Mouse (Mus musculus) kidney, embryonic 15.5 days (tissue): ENCODE measurements around the gene Pcbp2. TPM values are rescaled to one million over a fixed set of nuclear protein-coding genes. Genes with fewer than 3 reads are reported as not detected.

Experiments
- ATAC-seq: fragments of 200-750 bp; cut with Nextera tagmentation; replicated peaks from 2 replicates; pipeline ENCODE4 v1.8.0; 2017; ENCODE audit warnings: moderate TSS enrichment; ENCODE audit not compliant: low FRiP score
- H3K27ac ChIP-seq: fragments of 300-500 bp; sonication (generic); 2 replicates; pipeline ENCODE4 v1.5.1; 2015; ENCODE audit warnings: mild to moderate bottlenecking, inconsistent platforms
- H3K27me3 ChIP-seq: fragments of 300-500 bp; sonication (generic); 2 replicates; pipeline ENCODE4 v1.6.1; 2015; ENCODE audit warnings: inconsistent platforms
- H3K36me3 ChIP-seq: fragments of 300-500 bp; sonication (generic); 2 replicates; pipeline ENCODE4 v1.6.1; 2015; ENCODE audit warnings: inconsistent platforms
- H3K4me1 ChIP-seq: fragments of 300-500 bp; sonication (generic); 2 replicates; pipeline ENCODE4 v1.6.1; 2015; ENCODE audit warnings: inconsistent platforms
- H3K4me2 ChIP-seq: fragments of 300-500 bp; sonication (generic); 2 replicates; pipeline ENCODE4 v1.6.1; 2015; ENCODE audit warnings: moderate library complexity, mild to moderate bottlenecking, inconsistent platforms
- H3K4me3 ChIP-seq: fragments of 300-500 bp; sonication (generic); replicated peaks from 2 replicates; pipeline ENCODE4 v1.5.1; 2015; ENCODE audit warnings: mild to moderate bottlenecking, inconsistent platforms
- H3K9ac ChIP-seq: fragments of 300-500 bp; sonication (generic); 2 replicates; pipeline ENCODE4 v1.6.1; 2015; ENCODE audit warnings: mild to moderate bottlenecking, inconsistent platforms
- H3K9me3 ChIP-seq: fragments of 300-500 bp; sonication (generic); replicated peaks from 2 replicates; pipeline ENCODE4 v1.6.1; 2016; ENCODE audit warnings: inconsistent platforms
- WGBS: fragments of 180-500 bp; shearing (Covaris S2); methylation state at CpG from one replicate; pipeline ENCODE4 v1.1.7; 2015; ENCODE audit warnings: mixed read lengths; 5-methylcytosine and 5-hydroxymethylcytosine counted together
- polyA plus RNA-seq: library from polyadenylated mRNA; unstranded; fragments of >200 nt; fragmentation: Nextera tagmentation; extraction: Ambion mirVana; gene quantifications from 2 replicates; pipeline ENCODE4 v1.2.1, GENCODE M21; 2015

The Pcbp2 gene
- polyA plus RNA-seq, 1 experiment from 2014 or later: 210 TPM

DNA sequence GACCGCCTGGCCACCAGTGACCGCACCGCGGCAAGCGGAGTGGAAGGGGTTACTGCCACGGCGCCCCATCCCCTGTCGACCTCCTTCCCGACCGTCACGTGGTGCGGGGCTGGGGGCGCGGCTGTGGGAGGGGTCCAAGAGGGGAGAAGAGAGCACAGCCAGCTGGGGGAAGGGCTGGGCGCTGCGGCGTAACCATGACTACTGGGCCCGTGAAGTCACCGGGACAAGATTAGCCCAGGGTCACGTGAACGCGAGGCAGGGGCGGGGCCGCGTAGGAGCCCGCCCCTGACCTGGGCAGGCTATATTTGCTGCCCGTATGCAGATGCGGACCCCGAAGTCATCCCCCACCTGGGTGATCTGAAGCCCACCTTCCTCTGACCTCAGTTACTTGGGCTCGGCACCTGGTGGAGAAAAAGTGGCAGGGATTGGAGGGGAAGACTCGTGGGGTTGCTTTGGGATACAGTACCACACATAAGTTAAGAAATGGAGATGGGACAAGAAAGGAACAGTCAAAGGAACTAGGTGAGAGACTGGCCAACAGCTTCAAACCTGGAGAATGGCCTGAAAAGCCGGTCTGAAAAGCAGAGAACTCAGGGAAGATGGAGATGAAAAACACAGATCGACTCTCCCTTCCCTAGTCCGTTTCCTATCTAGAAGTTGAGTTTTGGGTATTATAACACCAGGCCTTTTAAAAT, 40.4 kb downstream of the Pcbp2 start:
- H3K4me2 ChIP-seq: peak overlapping the region; percentile 88
- H3K36me3 ChIP-seq: peaks cover 7% of the 10 kb centered on the region; the same call in 1 of the 2 replicates
- peaks cover 61% of the 10 kb centered on the region for H3K4me1 ChIP-seq
- peak overlapping the region; percentile 63 for H3K4me3 ChIP-seq
- peak overlapping the region; percentile 88 for H3K27ac ChIP-seq
- ATAC-seq: peak; percentile 93
- H3K9me3 ChIP-seq: no peaks in the 10 kb centered on the region
- H3K9ac ChIP-seq: peak overlapping the region; percentile 66
- WGBS: 3% methylated on average over 34 of the region's 34 CpGs
- H3K27me3 ChIP-seq: no peaks in the 10 kb centered on the region

DNA sequence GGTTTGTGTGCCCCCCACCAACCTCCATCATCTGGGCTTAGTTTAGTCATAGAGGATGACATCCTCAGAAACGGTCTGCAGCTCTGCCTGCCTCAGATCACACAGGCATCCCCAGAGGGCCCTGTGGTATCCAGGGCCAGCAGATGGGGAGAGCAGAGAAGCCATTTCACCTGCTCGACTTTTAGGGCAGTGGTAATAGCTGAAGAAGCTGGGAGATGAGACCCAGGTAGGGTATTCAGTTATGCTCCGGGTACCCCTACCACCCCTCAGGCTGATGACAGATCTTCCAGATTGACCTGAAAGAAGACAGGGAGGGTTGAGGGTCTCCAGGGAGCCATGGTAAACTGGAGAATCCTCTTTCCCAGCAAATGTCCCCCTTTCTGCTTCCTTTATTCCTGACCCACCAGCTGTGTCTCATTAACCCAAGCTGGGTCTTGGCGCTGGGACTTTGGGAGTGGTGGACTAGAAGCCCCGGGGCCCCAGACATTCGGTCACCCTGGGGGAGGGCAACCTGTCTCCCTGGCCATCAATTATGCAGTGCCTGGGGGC, 41.0 kb downstream of the Pcbp2 start:
- no peak; the same call in 1 of the 2 replicates for ATAC-seq
- H3K27me3 ChIP-seq: no peaks in the 10 kb centered on the region
- peaks cover 61% of the 10 kb centered on the region for H3K4me1 ChIP-seq
- H3K27ac ChIP-seq: peak overlapping the region; percentile 88
- peak overlapping the region; percentile 88 for H3K4me2 ChIP-seq
- WGBS: 9% methylated on average over 6 of the region's 6 CpGs
- H3K9me3 ChIP-seq: no peaks in the 10 kb centered on the region
- peaks cover 7% of the 10 kb centered on the region; the same call in 1 of the 2 replicates for H3K36me3 ChIP-seq
- H3K9ac ChIP-seq: no peak overlapping the region
- peak overlapping the region; percentile 63 for H3K4me3 ChIP-seq

DNA sequence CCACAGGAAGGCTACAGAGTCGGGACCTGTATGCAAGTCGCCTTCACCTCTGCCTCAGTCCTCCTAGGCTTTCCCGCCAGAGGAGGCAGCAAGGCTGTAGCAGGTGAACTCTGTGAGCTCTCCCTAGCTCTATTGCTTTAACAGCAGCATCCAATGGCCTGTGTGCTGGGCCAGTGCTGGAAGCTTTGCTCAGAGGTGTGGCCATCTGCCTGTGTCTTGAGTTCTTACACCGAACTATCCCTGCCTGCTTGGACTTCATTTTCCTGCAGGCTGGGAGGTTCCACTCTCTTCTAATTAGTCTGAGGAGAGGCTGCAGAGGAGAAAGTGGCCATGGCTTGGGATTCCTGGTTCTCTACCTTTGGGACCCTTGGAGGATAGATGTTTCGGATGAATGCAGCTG, 41.7 kb downstream of the Pcbp2 start:
- no peaks in the 10 kb centered on the region for H3K27me3 ChIP-seq
- no peaks in the 10 kb centered on the region for H3K9me3 ChIP-seq
- H3K4me2 ChIP-seq: peak overlapping the region; percentile 88
- no peak overlapping the region for H3K9ac ChIP-seq
- WGBS: 26% methylated on average over 5 of the region's 5 CpGs
- peak overlapping the region; percentile 88 for H3K27ac ChIP-seq
- no peak for ATAC-seq
- H3K4me1 ChIP-seq: peaks cover 59% of the 10 kb centered on the region
- peaks cover 3% of the 10 kb centered on the region; the same call in 1 of the 2 replicates for H3K36me3 ChIP-seq
- H3K4me3 ChIP-seq: 0 out of 2 replicates have a peak overlapping the region, but pooled peaks have one; percentile 63

GRCm38 (mm10) chr15:102512471-102512870, 42.1 kb downstream of the Pcbp2 start:
- Histone ChIP-seq H3K9me3 (no peaks in the 10 kb centered on the region), H3K27ac (peak overlapping the region; percentile 88; the same call in 1 of the 2 replicates), H3K27me3 (no peaks in the 10 kb centered on the region), H3K9ac (no peak overlapping the region), H3K4me2 (no peak overlapping the region), H3K4me3 (no peak overlapping the region), H3K36me3 (0 out of 2 replicates have a peak, but pooled peaks cover 3% of the 10 kb centered on the region), H3K4me1 (peaks cover 59% of the 10 kb centered on the region)
- no peak for ATAC-seq

- Histone ChIP-seq H3K9ac (no peak overlapping the region), H3K27me3 (no peaks in the 10 kb centered on the region), H3K4me3 (no peak overlapping the region), H3K4me2 (no peak overlapping the region), H3K36me3 (0 out of 2 replicates have a peak, but pooled peaks cover 3% of the 10 kb centered on the region), H3K4me1 (peaks cover 59% of the 10 kb centered on the region), H3K9me3 (no peaks in the 10 kb centered on the region), H3K27ac (0 out of 2 replicates have a peak overlapping the region, but pooled peaks have one; percentile 88)
- ATAC-seq: no peak
- 59% methylated on average over 3 of the region's 3 CpGs for WGBS
Observed at GRCm38 (mm10) chr15:102513004-102513403, 42.7 kb downstream of the Pcbp2 start.

DNA sequence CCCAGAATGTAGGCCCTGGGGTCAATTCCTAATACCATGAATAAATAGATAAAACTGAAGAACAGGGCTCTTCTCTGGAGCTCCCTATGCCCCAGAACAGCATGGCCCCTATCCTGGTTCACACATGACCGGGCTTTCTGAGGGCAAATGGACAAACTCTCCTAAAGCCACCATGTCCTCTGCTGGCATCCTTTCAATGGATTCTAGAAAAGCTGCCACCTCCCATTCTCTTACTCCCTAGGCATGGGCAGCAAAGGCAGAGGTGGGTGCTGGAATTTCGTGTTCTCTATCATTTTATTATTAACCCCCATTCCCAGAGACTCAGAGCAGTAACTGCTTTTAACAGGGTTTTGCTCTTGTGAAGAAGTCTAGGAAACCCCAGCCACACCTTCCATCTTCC, 44.9 kb downstream of the Pcbp2 start:
- no peak overlapping the region for H3K9ac ChIP-seq
- peaks cover 2% of the 10 kb centered on the region; the same call in 1 of the 2 replicates for H3K36me3 ChIP-seq
- ATAC-seq: no peak
- peaks cover 56% of the 10 kb centered on the region for H3K4me1 ChIP-seq
- H3K27ac ChIP-seq: no peak overlapping the region
- H3K4me3 ChIP-seq: peak overlapping the region; percentile 80; the same call in 1 of the 2 replicates
- H3K27me3 ChIP-seq: no peaks in the 10 kb centered on the region
- 86% methylated on average over 2 of the region's 2 CpGs for WGBS
- H3K9me3 ChIP-seq: no peaks in the 10 kb centered on the region
- H3K4me2 ChIP-seq: peak overlapping the region; percentile 81

GRCm38 (mm10) chr15:102515791-102516190, 45.5 kb downstream of the Pcbp2 start:
- 43% methylated on average over 4 of the region's 4 CpGs for WGBS
- no peak for ATAC-seq
- peak overlapping the region; percentile 80 for H3K4me3 ChIP-seq
- peak overlapping the region; percentile 81 for H3K4me2 ChIP-seq
- H3K27me3 ChIP-seq: no peaks in the 10 kb centered on the region
- peaks cover 56% of the 10 kb centered on the region for H3K4me1 ChIP-seq
- H3K9ac ChIP-seq: peak overlapping the region; percentile 61; the same call in 1 of the 2 replicates
- no peaks in the 10 kb centered on the region for H3K9me3 ChIP-seq
- peaks cover 8% of the 10 kb centered on the region for H3K36me3 ChIP-seq
- H3K27ac ChIP-seq: peak overlapping the region; percentile 100

DNA sequence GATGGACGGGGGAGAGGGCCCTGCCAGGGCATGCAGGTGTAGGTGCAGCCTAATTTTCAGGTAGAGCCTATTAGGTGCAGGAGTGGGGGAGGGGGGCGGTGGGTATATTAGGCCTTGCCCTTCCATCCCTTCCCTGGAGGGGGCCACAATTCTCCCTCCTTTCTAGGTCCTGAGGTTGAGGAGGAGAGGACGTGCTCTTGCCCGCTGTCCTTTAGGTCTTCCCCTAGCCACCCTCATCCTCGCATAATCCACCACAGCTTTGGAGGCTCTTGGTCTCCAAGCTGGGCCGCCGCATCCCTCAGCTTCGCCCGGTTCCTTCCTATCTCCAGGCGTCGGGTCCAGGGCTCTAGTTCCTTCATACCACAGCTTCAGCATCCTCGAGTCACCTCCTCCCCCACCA, 46.0 kb downstream of the Pcbp2 start:
- Histone ChIP-seq H3K27ac (peak overlapping the region; percentile 100), H3K4me2 (peak overlapping the region; percentile 81), H3K4me3 (peak overlapping the region; percentile 80), H3K36me3 (peaks cover 13% of the 10 kb centered on the region), H3K9me3 (no peaks in the 10 kb centered on the region), H3K27me3 (no peaks in the 10 kb centered on the region), H3K9ac (peak overlapping the region; percentile 61), H3K4me1 (peaks cover 53% of the 10 kb centered on the region)
- WGBS: under 1% methylated on average over 12 of the region's 12 CpGs
- no peak for ATAC-seq

DNA sequence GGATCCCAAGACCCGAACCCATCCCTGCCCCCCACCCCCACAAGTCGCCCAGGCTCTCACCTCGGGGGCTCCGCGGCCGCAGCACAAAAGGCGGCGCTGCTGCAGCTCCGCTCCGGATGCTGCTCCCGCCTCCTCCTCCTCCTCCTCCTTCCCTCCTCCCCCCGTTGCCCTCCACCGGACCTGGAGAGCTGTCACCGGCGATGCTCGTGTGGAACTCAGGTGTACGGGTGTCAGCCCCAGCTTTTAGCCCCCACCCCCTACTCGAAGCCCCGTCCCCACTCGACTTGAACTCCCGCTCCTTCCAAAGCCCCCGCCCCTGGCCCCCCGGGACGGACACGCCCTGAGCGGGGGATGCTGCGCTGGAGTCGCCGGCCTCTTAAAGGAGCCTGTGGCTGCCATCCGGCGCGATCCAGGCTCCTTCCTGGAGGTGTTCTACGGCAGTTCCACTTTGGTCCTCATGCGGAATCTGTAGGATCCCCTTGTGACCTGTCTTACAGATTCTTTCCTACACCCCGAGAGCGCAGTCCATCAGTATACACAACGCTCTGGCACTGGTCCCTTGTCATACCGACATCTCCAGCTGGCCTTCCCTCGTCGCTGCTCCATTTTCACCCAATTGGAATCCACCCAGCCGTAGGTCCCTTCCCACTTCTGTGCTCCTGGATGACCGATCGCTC, 46.5 kb downstream of the Pcbp2 start, which contains the start of gene Map3k12:
TSS of gene Map3k12 (minus strand) at position 337 of the 677 bp plus-strand sequence.
- Histone ChIP-seq H3K9me3 (no peaks in the 10 kb centered on the region), H3K4me2 (peak within 1 kb of the TSS; percentile 81), H3K27ac (peak within 1 kb of the TSS; percentile 100), H3K27me3 (no peaks in the 10 kb centered on the region), H3K4me1 (peaks cover 47% of the 10 kb centered on the region), H3K9ac (peak within 1 kb of the TSS; percentile 61), H3K4me3 (peak within 1 kb of the TSS; percentile 80), H3K36me3 (peaks cover 18% of the 10 kb centered on the region)
- peak; percentile 10 for ATAC-seq
- WGBS: under 1% methylated on average over 43 of the region's 43 CpGs

DNA sequence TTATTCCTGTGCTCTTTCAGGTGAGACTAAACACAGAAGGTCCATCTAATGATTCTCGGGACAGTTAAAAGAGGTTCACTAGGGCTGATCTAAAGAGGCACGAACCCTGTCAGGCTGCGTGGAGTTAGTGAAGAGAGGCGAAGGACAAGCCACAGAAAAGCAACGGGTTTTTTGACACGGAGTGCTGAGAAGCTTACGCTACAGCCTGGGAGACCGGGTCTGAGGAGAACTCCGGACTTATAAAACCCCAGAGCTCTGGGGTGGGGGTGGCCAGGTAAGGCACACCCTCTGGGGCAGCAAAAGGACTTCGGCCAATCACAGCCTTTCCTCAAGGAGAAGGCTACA, 47.3 kb downstream of the Pcbp2 start:
- Histone ChIP-seq H3K27ac (peak overlapping the region; percentile 100), H3K36me3 (peaks cover 26% of the 10 kb centered on the region), H3K27me3 (no peaks in the 10 kb centered on the region), H3K4me1 (peaks cover 40% of the 10 kb centered on the region), H3K9ac (peak overlapping the region; percentile 61), H3K9me3 (no peaks in the 10 kb centered on the region), H3K4me3 (peak overlapping the region; percentile 80), H3K4me2 (peak overlapping the region; percentile 81)
- no peak for ATAC-seq
- 0% methylated on average over 10 of the region's 10 CpGs for WGBS

DNA sequence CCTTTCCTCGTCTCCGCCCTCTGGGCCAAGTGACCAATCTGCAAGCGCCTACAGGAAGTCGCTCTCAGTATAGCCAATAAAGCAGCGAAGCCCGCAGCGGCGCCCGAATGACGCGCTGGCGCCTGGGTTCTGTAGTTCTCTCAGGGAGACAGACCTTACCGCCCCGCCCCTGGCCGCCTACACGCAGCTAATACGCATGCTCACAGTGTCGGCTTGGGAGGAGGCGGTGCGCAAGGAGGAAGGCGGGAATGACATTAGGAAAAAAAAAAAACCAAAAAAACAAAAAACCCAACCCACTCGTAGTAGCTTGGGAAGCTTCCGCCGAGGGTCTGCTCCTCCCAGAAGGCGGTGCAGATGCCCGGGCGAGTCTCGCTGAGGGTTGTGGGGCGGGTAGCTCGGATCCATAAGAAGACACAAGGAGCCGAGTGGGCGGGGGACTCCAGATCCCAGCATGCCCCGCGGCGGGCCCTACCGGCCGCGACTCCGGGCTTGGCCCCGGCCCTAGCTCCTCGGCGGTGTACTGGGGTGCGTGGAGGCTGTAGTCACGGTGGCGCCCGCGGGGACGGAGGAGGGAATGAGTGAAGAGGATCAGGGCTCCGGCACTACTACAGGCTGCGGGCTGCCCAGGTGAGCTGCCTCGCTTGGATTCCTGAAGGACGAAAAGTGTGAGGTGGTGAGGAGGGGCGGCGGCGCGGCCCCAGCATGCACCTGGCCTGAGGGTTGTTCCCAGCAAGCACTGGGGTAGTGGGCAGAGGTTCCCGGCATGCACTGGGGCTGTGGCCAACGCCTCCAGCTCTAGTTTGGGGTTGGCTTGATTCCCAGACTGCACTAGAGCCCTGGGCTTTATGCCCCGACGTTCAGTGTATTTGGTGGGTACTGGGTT, 47.9 kb downstream of the Pcbp2 start, which contains the start of gene Tarbp2:
TSS of gene Tarbp2 (plus strand) at position 217 of the 883 bp plus-strand sequence.
- ATAC-seq: peak; percentile 93
- Histone ChIP-seq H3K9me3 (no peaks in the 10 kb centered on the region), H3K4me1 (peaks cover 34% of the 10 kb centered on the region), H3K36me3 (peaks cover 31% of the 10 kb centered on the region), H3K4me2 (peak within 1 kb of the TSS; percentile 81), H3K27ac (peak within 1 kb of the TSS; percentile 100), H3K4me3 (peak within 1 kb of the TSS; percentile 80), H3K27me3 (no peaks in the 10 kb centered on the region), H3K9ac (peak within 1 kb of the TSS; percentile 85)
- WGBS: 0% methylated on average over 60 of the region's 60 CpGs
